Mouse (Mus musculus) ES-Bruce4 (cell line): ENCODE data around the gene Tcp11l1.

ENCODE experiments used
- CTCF ChIP-seq: IDR thresholded peaks from one replicate; pipeline ENCODE4 v1.8.1; 2011; ENCODE audit warnings: low read depth, low read length
- POLR2A ChIP-seq: IDR thresholded peaks from one replicate; pipeline ENCODE4 v1.8.1; 2011; ENCODE audit warnings: low read length; ENCODE audit not compliant: insufficient read depth

GRCm38 (mm10) chr2:104690720-104691119, 21.2 kb downstream of the Tcp11l1 start:
- no peak for TF ChIP-seq POLR2A
- no peak for TF ChIP-seq CTCF
